Mouse (Mus musculus): ENCODE results near the gene Bach2.

Bach2 gene

DNA sequence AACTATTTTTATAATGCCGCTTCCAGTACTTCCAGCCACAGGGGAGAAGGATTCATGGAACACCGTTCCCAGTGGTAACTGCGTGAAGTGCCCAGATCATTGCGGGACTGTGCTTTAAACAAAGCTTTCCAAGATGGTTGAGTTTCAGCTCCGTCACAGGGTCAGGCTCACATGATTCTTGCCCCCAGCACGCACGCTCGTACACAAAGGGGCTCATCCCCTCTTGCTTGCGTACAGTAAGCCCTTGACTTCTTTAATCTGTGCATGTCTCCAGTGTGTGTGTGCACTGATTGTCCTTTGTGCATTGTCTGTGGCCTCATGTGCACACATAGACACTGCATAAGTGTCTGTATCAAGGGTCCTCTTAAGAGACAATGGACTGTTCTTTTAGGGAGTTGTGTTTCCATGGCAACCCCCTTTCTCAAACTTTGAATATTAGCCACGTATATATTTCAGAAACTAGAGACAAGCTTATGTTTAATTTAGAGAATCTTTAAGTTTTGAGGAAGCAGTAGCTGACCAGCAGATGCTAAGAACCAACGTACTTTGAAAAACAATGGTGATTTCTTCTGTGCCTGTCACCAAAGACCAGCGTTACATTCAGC is 119.5 kb downstream of the Bach2 start:
- no peak for DNase-seq (ENCODE audit: low spot score in 2 of 2)

DNA sequence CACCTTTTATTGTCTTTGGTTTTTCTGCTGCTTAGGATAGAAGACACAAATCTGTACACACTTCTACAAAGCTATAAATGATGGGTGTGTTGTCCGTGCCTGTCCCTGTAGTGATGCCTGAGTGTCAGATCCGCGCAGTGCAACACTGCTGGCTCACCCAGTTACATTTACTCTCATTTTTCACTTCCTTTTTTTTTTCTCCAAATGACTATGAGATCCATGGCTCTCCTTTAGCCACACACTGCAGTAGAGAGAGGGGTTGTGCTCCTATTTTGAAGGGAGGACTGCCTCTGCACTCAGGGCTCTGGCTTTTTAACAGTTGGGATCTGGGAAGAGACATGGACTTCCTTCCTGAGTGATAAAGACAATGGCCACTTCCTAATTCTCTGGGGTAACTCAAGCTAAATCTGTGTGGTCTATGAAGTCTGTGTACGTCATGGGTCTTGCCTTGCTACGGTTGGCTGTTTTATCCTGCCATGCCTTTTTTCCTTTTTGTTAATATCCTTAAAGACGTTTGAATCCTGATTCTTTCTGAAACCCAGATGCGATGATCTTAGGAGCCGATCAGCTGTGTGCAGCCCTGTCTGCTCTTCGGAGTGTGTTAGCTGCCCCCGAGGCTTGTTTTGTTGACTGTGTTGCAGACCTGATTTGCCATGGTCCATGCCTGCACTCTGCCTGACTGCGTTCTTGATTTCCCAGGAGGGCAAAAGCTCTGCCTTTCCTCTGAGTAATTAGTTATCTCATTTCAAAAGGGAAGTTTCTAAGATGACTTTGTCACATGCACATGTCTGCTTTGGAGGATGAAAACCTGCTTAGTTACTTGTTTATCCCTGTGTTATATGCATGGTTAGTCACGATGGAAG is 120.2 kb downstream of the Bach2 start:
- DNase-seq (ENCODE audit: low spot score in 2 of 2), result no peak

DNA sequence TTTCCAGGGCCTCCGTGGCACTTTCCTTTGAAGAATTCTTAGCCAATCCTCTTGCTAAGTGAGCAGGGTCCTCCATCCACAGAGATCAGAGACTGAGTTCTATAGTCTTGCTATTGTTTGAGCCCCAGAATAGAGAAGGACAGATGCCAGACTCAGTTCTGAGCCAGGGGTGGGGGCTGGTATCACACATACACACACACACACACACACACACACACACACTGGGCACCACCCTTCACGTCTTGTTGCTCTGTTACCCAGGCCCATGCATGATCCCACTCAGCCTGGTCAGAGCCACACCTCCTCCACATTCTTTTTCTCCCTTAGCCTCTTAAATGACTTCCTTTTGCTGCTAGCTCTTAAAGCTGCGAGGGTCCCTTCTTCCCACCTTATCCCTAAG is 121.0 kb downstream of the Bach2 start:
- no peak for DNase-seq (ENCODE audit: low spot score in 2 of 2)

DNA sequence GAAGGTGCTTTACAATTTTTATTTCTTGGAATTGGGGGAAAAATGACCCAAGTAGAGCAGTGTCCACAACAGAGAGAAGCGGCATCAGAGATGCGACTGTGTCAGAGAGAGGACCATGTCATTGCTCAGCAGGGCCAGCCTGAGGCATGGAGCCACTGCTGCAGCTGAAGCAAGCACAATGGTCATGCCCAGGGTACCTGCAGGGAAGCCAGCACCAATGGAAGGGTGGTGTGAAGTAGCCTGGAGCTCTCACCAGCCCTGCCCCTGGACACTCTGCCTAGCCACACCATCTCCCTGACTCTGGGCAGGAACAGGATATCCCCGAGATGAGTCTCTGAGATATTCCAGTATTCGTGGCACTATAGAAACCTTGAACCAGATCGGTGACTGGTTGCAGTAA is 121.9 kb downstream of the Bach2 start:
- DNase-seq (ENCODE audit: low spot score in 2 of 2), result no peak

DNA sequence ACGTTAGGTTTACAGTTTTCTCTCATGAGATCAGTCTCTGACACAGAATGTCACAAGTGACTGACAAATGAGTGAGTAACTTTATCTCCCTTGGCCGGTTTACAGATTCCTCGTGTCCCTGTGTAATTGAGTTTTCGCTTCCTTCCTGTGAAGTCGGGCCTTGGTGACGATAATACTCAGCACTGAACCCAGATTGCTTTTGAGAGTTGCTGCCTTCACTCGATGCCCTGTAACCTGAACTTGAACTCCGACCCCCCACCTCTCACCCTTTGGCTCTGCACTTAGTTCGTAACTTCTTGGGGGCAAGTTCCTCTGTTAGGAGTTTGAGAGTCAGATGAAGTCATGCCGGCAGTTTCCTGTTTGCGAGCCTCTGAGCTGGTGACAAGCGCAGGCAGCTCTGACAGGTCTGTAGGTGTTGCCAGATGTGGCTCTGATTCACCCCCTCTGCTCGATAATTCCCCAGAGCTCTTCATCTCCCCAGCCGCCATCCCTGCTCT is 124.9 kb downstream of the Bach2 start:
- DNase-seq (ENCODE audit: low spot score in 2 of 2), result no peak

DNA sequence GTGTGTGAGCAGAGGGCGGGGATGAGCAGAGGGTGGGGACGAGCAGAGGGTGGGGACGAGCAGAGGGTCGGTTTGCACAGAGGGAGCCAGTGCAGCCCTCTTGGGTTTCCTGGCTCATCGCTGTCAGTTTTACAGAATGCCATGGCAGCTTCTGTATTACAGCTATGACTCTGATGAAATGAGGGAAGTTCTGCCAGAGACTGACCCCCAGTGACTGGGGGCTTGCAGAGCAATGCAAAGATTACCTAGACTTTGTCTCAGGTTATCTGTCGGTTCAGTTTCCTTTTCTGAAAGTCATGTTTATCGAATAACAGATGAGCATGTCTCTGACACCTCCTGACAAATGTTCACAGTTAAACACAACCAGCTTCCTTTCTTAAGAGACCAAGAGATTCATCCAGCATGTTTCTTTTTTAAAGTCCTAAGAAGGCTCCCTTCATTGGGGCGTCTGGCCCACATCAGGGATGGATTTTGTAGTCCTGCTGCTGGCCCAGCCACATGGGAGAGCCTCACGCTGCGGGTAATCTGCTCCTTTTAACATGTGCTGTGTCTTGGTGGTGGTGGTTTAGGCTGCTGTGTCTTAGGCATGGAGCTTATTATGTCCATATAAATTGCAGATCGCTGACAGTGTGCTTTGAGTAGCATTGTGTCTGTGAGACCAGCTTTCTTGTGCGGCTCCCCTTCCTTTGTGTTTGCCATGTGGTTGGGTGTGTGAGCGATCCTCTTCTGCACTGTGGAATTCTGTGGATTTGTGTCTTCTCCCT is 126.7 kb downstream of the Bach2 start:
- no peak for DNase-seq (ENCODE audit: low spot score in 2 of 2)

DNA sequence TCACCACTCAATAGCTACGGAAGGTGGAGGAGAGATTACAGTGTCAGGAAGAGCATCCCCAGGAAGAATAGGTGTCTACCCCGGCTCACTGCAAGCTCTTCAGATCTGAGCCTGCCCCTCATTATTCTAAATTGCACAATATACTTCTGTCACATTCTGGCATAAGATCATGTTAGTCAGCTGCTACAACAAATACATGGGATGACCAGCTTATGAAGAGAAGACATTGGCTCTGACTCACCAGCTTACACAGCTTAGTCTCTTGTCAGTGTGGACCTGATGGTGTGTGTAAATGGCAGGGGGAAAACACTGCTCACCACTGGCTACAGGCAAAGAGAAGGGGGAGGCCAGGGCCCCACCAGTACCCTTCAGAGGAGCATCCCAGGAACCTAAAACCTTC is 127.6 kb downstream of the Bach2 start:
- no peak for DNase-seq (ENCODE audit: low spot score in 2 of 2)

DNA sequence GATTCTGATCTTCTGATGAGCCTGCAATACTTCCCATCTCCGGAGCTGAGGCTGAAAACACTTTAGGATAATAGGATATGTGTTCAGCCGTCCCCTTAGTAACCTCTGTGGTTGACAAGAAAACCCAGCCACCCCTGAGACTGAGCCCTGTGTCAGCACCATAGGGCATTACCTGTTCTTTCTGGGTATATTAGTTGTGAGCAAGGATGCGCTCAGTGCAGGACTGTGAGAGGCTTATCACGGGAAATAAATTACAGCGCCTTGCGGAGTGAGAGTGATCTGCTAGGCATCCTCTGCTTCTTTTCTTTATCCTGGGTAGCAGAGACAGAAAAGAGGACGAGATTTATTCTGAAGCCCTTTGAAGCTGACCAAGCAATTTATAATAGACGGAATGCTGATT is 129.7 kb downstream of the Bach2 start:
- no peak for DNase-seq (ENCODE audit: low spot score in 2 of 2)

DNA sequence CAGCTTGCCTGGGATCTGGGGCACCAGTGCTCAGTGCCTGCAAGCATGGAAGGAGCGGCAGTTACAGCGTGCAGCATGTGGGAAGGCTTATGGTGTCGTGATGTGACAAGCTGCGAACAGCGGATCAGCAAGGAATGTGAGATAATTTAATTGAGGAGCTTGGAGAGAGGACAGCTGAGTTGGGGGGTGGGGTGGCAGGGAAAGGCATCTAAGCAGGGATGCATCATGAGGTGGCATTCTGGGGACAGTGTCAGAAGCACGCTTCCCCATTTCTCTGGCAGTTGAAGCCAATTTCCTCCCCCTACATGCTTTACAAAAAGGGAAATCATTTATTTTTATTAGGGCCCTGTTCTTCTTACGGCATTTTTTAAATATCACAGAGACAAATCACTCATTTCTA is 134.5 kb downstream of the Bach2 start:
- DNase-seq (ENCODE audit: low spot score in 2 of 2), result peak; percentile 52 to 73

DNA sequence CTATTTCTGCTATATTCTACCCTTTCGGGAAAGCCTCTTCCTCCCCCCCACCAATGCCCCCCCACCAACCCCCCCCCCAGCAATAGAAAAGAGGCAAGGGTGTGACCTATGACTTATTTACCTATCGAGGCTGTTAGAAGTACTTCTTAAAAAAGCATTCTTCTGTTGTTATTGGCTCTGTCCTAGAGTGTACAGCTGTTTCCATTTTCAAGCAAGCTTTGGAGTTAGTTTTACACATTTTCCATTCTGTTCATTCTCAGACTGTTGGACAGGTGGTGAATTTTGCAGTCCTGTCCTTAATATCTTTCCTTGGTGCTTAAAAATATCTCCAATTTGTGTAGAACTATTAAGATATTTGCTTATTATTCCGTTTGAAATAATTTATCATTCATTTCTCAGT is 134.9 kb downstream of the Bach2 start:
- no peak for DNase-seq (ENCODE audit: low spot score in 2 of 2)

DNA sequence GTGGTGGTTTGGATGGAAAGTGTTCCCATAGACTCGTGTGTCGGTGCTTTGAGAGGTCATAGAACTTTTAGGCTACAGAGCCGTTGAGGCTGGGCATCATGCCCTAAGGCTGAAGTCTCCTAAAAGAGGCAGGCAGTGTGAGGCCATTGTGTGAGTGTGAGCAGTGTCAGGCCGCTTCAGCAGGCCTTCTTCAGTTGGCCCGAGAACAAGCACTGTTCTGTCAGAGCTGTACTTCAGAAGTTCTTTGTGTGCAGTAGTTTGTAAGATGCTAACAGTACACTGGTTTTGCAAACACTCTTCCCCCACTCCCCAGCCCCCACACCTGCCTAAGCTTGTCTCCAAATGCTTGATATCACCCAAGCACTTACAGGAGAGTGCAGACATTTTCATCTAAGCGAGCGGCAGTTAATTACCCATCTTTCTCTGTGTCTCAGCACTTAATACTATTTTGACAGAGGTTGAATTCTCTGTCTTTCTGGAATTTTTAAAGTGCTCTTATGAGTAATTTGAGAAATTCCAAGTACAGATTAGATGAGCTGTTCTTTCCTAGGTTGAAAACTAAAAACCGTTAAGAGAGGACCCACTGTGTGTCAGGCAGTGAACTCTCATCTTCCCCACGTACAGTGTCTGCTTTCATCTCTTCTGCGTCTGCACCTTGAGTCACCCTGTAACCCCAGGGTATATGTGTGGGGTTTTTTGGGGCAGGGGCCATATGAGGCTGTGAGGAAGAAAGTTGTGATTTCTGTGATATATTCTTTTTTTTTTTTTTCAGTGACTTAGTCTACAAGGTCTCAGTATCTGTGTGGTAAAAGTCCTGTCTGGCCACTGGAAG is 136.4 kb downstream of the Bach2 start:
- DNase-seq (ENCODE audit: low spot score in 2 of 2), result no peak

DNA sequence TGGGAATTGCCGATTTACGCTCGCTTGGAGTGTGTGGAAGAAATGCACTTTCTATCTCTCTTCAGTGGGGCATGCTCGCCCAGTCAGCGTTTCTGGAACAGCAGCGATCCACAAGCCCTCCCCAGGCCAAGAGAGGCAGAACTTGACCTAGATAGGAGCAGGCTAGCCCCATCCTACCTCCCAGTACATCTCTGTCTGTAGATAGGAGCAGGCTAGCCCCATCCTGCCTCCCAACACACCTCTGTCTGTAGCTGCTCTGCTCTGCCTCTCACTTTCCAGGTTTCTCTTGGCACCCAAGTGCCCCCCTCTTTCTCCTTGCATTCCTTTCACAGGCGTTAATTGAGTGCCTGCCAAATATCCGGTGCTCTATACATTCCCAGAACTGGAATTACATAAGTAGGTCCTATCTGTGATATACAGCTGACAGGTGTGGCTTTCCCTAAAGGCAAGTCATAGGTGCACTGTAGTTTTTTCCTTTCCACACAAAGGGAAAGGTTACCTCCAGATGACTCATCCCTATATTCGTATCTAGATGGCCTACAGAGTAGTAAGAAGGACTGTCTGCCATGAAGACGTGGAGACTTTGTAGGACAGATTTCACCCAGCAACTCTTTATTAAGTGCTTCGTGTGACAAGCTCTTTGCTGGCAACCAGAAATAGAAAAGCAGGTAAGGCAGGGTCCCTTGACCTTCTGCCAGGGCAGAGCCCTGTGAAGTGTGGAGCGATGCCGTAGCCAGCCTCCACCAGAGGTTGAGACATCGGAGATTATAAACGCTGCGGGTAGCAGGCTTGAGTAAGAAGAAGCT is 137.3 kb downstream of the Bach2 start:
- no peak for DNase-seq (ENCODE audit: low spot score in 2 of 2)

DNA sequence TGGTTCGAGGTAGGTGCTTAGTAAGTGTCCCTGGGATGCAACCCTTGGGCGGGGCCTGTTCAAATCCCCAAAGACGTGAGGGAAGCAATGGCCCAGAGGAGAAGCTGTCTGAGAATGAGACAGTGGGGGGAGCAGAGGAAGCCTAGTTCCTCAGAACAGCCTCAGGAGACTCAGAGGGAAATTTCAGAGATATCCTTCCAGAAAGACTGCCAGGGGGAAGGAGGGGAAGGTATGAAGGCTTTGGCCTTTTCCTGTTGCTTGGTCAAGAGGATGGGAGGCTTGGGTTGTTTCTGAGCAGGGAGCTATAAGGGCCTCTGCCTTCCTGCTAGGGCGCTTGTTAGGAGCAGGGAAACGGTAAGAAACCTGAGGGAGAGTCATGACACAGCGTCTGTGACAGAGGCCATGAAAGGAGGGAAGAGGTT is 137.9 kb downstream of the Bach2 start:
- no peak for DNase-seq (ENCODE audit: low spot score in 2 of 2)

DNA sequence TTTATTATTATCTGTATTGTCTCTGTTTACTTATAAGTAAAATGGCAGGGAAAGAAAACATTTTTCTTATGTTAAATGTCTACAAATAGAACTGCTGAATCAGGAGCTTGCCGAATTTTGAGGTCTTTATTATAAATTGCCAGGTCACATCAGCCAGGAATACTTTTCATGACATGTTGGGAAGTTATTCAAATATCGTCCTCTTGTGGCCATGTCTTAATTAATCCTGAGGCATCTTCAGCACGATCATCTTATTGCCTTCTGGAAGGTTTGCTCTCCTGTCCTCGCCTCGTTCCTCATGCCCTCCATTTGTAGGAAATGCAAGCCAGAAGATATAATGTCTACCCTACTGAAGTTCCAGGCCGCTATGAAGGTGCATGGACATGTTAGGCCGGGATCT is 140.5 kb downstream of the Bach2 start:
- DNase-seq (ENCODE audit: low spot score in 2 of 2), result no peak

DNA sequence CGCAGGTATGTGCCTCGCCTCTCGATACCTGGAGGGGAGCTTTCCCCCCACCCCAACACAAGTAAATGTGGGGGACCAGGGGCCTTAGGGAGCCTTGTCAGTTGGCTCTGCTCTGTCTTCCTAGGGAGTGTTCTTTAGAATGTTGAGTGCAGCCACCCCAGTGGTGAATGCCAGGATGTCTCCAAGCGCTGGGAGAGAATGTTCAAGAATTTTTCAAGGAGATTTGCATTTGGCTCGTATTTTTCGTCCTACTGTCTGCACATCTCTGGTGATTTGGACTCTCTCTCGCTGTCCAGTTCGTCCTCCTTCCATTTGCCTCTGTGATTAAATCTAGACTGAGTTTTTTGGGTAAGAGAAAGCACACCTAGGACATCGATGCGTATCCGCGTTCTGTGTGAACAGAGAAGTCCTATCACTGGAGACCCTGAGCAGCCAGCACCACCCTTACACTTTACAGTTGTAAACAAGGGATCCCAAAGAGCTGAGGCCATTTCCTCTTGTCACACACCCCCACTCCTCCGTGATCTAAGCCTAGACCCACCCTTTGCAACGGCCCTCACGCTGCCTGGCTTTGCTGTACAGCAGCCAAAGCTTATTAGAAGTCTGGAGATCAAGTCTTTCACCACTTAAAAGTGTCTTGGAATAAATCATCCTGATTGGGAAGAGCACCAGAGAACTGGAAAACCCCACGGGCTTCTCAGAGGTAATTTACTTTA is 143.2 kb downstream of the Bach2 start:
- DNase-seq (ENCODE audit: low spot score in 2 of 2), result no peak

DNA sequence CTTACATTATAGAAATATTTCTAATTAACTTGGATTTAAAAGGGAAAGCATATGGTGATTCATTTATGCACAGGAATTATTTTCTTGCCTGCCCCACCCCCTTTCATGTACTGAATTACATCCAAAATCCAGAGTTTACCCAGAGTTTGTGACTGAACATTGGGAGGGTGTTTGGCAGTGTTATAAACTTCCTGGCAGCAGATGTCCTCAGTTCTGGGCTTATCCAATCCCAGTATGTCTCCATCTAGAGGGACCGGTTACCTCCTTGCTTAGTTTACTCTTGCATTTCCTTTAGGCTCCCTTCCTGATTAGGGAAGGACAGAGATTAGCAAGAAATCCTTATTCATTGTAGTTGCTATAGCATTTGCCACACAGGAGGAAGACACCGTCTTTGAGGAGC is 146.5 kb downstream of the Bach2 start:
- DNase-seq (ENCODE audit: low spot score in 2 of 2), result no peak

DNA sequence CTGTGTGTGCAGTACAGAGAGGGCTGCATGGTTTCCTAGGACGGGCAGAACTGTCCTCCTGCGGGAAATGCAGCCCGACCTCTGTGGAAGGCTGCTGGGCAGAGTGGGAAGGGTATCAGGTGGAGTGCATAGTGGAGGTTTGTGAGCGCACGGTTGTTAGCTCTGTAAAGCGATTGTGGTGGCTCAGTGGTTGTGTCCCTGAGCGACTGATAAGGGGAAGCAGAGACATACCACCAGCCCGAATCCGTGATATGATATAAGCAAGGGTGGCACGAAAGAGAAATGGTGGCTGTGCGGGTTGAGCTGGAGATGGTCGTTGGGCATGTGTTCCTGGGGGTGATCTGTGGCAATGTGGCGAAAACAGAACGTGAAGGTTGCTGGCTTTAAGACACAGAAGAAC is 147.0 kb downstream of the Bach2 start:
- no peak for DNase-seq (ENCODE audit: low spot score in 2 of 2)

DNA sequence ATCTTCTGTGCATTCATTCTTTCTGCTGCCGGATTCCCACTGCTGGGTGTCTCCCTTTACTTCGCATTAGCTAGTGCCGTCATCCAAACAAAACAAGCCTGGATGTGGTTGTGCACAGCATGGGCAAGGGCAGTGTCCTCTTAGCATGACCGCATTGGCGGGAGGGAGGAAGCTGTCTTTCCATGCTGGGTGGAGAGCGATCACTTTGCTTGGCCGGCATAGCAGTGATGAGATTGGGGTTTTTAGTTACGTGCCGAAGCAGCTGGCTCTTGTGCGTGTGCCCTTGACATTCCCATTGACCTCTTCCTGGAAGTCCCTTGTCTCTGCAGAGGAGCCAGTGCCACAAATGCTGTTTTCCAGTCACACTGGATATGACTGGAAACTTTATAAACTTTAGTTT is 147.7 kb downstream of the Bach2 start:
- no peak for DNase-seq (ENCODE audit: low spot score in 2 of 2)

DNA sequence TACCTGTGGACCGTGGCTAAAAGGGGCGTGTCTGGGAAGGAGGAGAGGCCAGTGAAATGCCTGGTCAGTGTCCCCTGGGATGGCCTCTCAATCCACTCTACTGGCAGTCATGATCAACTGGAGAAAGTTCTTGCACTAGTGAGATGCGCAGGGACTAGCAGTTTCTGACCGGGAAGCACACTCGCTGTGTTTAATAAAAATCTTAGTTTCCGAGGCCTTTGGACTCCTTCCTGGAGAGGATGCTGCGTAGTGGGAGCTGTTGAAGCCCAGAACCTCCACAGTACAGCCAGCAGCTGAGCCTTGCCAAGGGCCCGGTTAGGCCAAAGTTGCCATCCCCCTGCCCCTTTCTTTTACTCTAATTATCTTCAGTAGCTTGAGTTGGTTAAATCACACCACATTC is 148.3 kb downstream of the Bach2 start:
- DNase-seq (ENCODE audit: low spot score in 2 of 2), result no peak
